8 mouse cellular contexts compared by ENCODE assay signal in genomic region chr1:58585373-58586170, GRCm38 (mm10). TPM values are rescaled to one million over a fixed set of nuclear protein-coding genes. Genes with fewer than 3 reads are reported as not detected.
DNase-seq lines count a peak whose midpoint lies in the region; ATAC-seq and TF ChIP-seq lines count a peak whose summit lies in the region.

No protein-coding gene starts in this region.

- TF ChIP-seq CTCF in intestine, postnatal 0 days (IDR thresholded peaks at IDR 0.05; ENCODE audit: low read depth) = no peak

- no peaks in the 10 kb centered on the region for H3K9me3 ChIP-seq in intestine, postnatal 0 days (ENCODE audit: control insufficient read depth)
- no peaks in the 10 kb centered on the region for H3K9me3 ChIP-seq in stomach, embryonic 14.5 days (ENCODE audit: control insufficient read depth, low read depth, low read length)

- no peaks in the 10 kb centered on the region for H3K36me3 ChIP-seq in intestine, postnatal 0 days (ENCODE audit: control insufficient read depth, insufficient read depth)
- no peaks in the 10 kb centered on the region for H3K36me3 ChIP-seq in stomach, embryonic 14.5 days (ENCODE audit: control insufficient read depth, insufficient read depth, low read length)

- DNase-seq in cerebellum, postnatal 4 days (ENCODE audit: low spot score in 2 of 2) = no peak
- peak; percentile 35 for DNase-seq in right cerebral cortex, adult 18-20 months
- no peak for DNase-seq in right cerebral cortex, postnatal 14 days
- peak; percentile 2 for DNase-seq in lung, postnatal 14 days

- peak overlapping the region; percentile 82 for H3K4me3 ChIP-seq in intestine, postnatal 0 days (ENCODE audit: low read depth, low read length)
- H3K4me3 ChIP-seq in stomach, embryonic 14.5 days (ENCODE audit: low read depth, low read length) = peak overlapping the region; percentile 89

- peak overlapping the region; percentile 76 for H3K4me2 ChIP-seq in intestine, postnatal 0 days (replicated peaks; ENCODE audit: low read depth)
- peak overlapping the region; percentile 83 for H3K4me2 ChIP-seq in stomach, embryonic 14.5 days (replicated peaks; ENCODE audit: low read depth, low read length)

- no peaks in the 10 kb centered on the region for H3K4me1 ChIP-seq in intestine, postnatal 0 days (replicated peaks; ENCODE audit: control insufficient read depth, insufficient read depth, low read length)
- peaks cover 5% of the 10 kb centered on the region; the same call in 1 of the 2 replicates for H3K4me1 ChIP-seq in stomach, embryonic 14.5 days (ENCODE audit: control insufficient read depth, insufficient read depth, low read length)

- ATAC-seq in cerebellum, adult (ENCODE audit: insufficient number of reproducible peaks, low FRiP score, low TSS enrichment) = peak; percentile 43
- ATAC-seq in erythroid progenitor cell, adult 5-6 weeks (replicated peaks; ENCODE audit: low FRiP score, poor library complexity, severe bottlenecking) = peak; percentile 45; the same call in 1 of the 2 replicates
- peak; percentile 50 for ATAC-seq in intestine, postnatal 0 days
- ATAC-seq in stomach, embryonic 14.5 days (ENCODE audit: insufficient number of reproducible peaks, insufficient read depth, low FRiP score, low read depth) = peak; percentile 64

- H3K9ac ChIP-seq in intestine, postnatal 0 days (ENCODE audit: low read depth, low read length) = peak overlapping the region; percentile 80
- H3K9ac ChIP-seq in stomach, embryonic 14.5 days (replicated peaks; ENCODE audit: low read depth, low read length) = peak overlapping the region; percentile 71

- H3K27ac ChIP-seq in intestine, postnatal 0 days (ENCODE audit: low read depth, low read length) = peak overlapping the region; percentile 58
- H3K27ac ChIP-seq in stomach, embryonic 14.5 days (ENCODE audit: low read length) = no peak overlapping the region

- WGBS in intestine, postnatal 0 days = 2% methylated on average over 36 of the region's 36 CpGs
- 5% methylated on average over 36 of the region's 36 CpGs for WGBS in stomach, embryonic 14.5 days

- no peaks in the 10 kb centered on the region for H3K27me3 ChIP-seq in intestine, postnatal 0 days (replicated peaks; ENCODE audit: control insufficient read depth, insufficient read depth, low read length)
- H3K27me3 ChIP-seq in stomach, embryonic 14.5 days (ENCODE audit: control insufficient read depth, insufficient read depth, low read length) = no peaks in the 10 kb centered on the region

RNA-seq across cellular contexts. Expression of gene Fam126b, which starts 0.6 kb away (rescaled TPM):
- 6.7 and 6.8 TPM in 2 replicates for total RNA-seq in erythroid progenitor cell, adult 5-6 weeks (2015; ENCODE audit: low replicate concordance)
- 8.3 and 11.0 TPM in 2 replicates for total RNA-seq in erythroid progenitor cell, adult 5-6 weeks (2017; ENCODE audit: low replicate concordance)
- polyA plus RNA-seq in intestine, postnatal 0 days (2015; fragmentation: Nextera tagmentation; extraction: Ambion mirVana) = 6.2 and 8.5 TPM in 2 replicates
- 9.5 and 9.7 TPM in 2 replicates for polyA plus RNA-seq in stomach, embryonic 14.5 days (2014; fragmentation: Nextera tagmentation; extraction: Ambion mirVana)

RNA-seq across cellular contexts. Expression of gene Ndufb3, which starts 0.6 kb away (rescaled TPM):
- 45.3 and 64.9 TPM in 2 replicates for total RNA-seq in erythroid progenitor cell, adult 5-6 weeks (2015; ENCODE audit: low replicate concordance)
- total RNA-seq in erythroid progenitor cell, adult 5-6 weeks (2017; ENCODE audit: low replicate concordance) = 20.8 and 24.1 TPM in 2 replicates
- 285 and 298 TPM in 2 replicates for polyA plus RNA-seq in intestine, postnatal 0 days (2015; fragmentation: Nextera tagmentation; extraction: Ambion mirVana)
- 188 and 191 TPM in 2 replicates for polyA plus RNA-seq in stomach, embryonic 14.5 days (2014; fragmentation: Nextera tagmentation; extraction: Ambion mirVana)

Comparison
In these comparisons a context has a peak if more than half of its experiments do, and no peak if none do; other contexts are left out.
1. DNase-seq: peak in right cerebral cortex, adult 18-20 months (single experiment) and lung, postnatal 14 days (single experiment); none in cerebellum, postnatal 4 days (0 of 2) and right cerebral cortex, postnatal 14 days (single experiment).
2. Peak in every context shown above with its lines, with median percentiles within 50 percentile points of each other: ATAC-seq.